Mouse (Mus musculus) embryonic facial prominence, embryonic 15.5 days (tissue): ENCODE results near the gene Zfp36l2. TPM values are rescaled to one million over a fixed set of nuclear protein-coding genes. Genes with fewer than 3 reads are reported as not detected.
A peak's percentile ranks its signal among the peaks of the same experiment; 100 is the strongest.

Experiments
- ATAC-seq: fragments of 200-750 bp; cut with Nextera tagmentation; 2 replicates; pipeline ENCODE4 v1.8.0; 2017; ENCODE audit warnings: low read depth, moderate TSS enrichment; ENCODE audit not compliant: insufficient number of reproducible peaks, low FRiP score, low TSS enrichment
- H3K27ac ChIP-seq: fragments of 300-500 bp; sonication (generic); replicated peaks from 2 replicates; pipeline ENCODE4 v1.5.1; 2015; ENCODE audit warnings: mild to moderate bottlenecking, inconsistent platforms
- H3K27me3 ChIP-seq: fragments of 300-500 bp; sonication (generic); 2 replicates; pipeline ENCODE4 v1.6.1; 2015; ENCODE audit warnings: inconsistent platforms
- H3K36me3 ChIP-seq: fragments of 300-500 bp; sonication (generic); 2 replicates; pipeline ENCODE4 v1.6.1; 2015; ENCODE audit warnings: mild to moderate bottlenecking, inconsistent platforms
- H3K4me1 ChIP-seq: fragments of 300-500 bp; sonication (generic); 2 replicates; pipeline ENCODE4 v1.6.1; 2015; ENCODE audit warnings: inconsistent platforms
- H3K4me2 ChIP-seq: fragments of 300-500 bp; sonication (generic); replicated peaks from 2 replicates; pipeline ENCODE4 v1.6.1; 2015; ENCODE audit warnings: mild to moderate bottlenecking, inconsistent platforms
- H3K4me3 ChIP-seq: fragments of 300-500 bp; sonication (generic); replicated peaks from 2 replicates; pipeline ENCODE4 v1.5.1; 2015; ENCODE audit warnings: mild to moderate bottlenecking, inconsistent platforms
- H3K9ac ChIP-seq: fragments of 300-500 bp; sonication (generic); 2 replicates; pipeline ENCODE4 v1.6.1; 2015; ENCODE audit warnings: inconsistent platforms
- H3K9me3 ChIP-seq: fragments of 300-500 bp; sonication (generic); replicated peaks from 2 replicates; pipeline ENCODE4 v1.6.1; 2016; ENCODE audit warnings: inconsistent platforms
- WGBS: fragments of 180-500 bp; shearing (Covaris S2); methylation state at CpG from one replicate; pipeline ENCODE4 v1.1.7; 2015; 5-methylcytosine and 5-hydroxymethylcytosine counted together
- polyA plus RNA-seq: library from polyadenylated mRNA; unstranded; fragments of >200 nt; fragmentation: Nextera tagmentation; extraction: Ambion mirVana; gene quantifications from 2 replicates; pipeline ENCODE4 v1.2.1, GENCODE M21; 2015

Gene Zfp36l2
- polyA plus RNA-seq, 1 experiment from 2014 or later: 22.8 TPM

GRCm38 (mm10) chr17:84156748-84157742 is 30.7 kb downstream of the Zfp36l2 start:
- no peak overlapping the region for H3K4me3 ChIP-seq
- no peak for ATAC-seq
- no peaks in the 10 kb centered on the region for H3K36me3 ChIP-seq
- H3K4me1 ChIP-seq: peaks cover 16% of the 10 kb centered on the region
- H3K9ac ChIP-seq: no peak overlapping the region
- 0 out of 2 replicates have a peak, but pooled peaks cover 5% of the 10 kb centered on the region for H3K27me3 ChIP-seq
- no peaks in the 10 kb centered on the region for H3K9me3 ChIP-seq
- H3K27ac ChIP-seq: no peak overlapping the region
- no peak overlapping the region for H3K4me2 ChIP-seq
- WGBS: 46% methylated on average over 19 of the region's 19 CpGs

GRCm38 (mm10) chr17:84156227-84156573 is 31.5 kb downstream of the Zfp36l2 start:
- Histone ChIP-seq H3K9ac (no peak overlapping the region), H3K27me3 (0 out of 2 replicates have a peak, but pooled peaks cover 5% of the 10 kb centered on the region), H3K4me1 (peaks cover 8% of the 10 kb centered on the region), H3K4me3 (no peak overlapping the region), H3K9me3 (no peaks in the 10 kb centered on the region), H3K27ac (no peak overlapping the region), H3K4me2 (no peak overlapping the region), H3K36me3 (no peaks in the 10 kb centered on the region)
- ATAC-seq: no peak
- WGBS: 45% methylated on average over 13 of the region's 13 CpGs

- H3K9ac ChIP-seq: no peak overlapping the region
- H3K4me3 ChIP-seq: no peak overlapping the region
- H3K9me3 ChIP-seq: no peaks in the 10 kb centered on the region
- H3K27me3 ChIP-seq: 0 out of 2 replicates have a peak, but pooled peaks cover 5% of the 10 kb centered on the region
- no peaks in the 10 kb centered on the region for H3K36me3 ChIP-seq
- H3K4me2 ChIP-seq: no peak overlapping the region
- 77% methylated on average over 8 of the region's 8 CpGs for WGBS
- H3K27ac ChIP-seq: no peak overlapping the region
- H3K4me1 ChIP-seq: 0 out of 2 replicates have a peak, but pooled peaks cover 5% of the 10 kb centered on the region
- no peak for ATAC-seq
These were observed 32.1 kb downstream of the Zfp36l2 start for GRCm38 (mm10) chr17:84155516-84156226.

GRCm38 (mm10) chr17:84155029-84155338 is 32.8 kb downstream of the Zfp36l2 start:
- H3K4me2 ChIP-seq: no peak overlapping the region
- H3K27me3 ChIP-seq: 0 out of 2 replicates have a peak, but pooled peaks cover 5% of the 10 kb centered on the region
- no peak for ATAC-seq
- no peaks in the 10 kb centered on the region for H3K36me3 ChIP-seq
- H3K9ac ChIP-seq: no peak overlapping the region
- no peaks in the 10 kb centered on the region for H3K9me3 ChIP-seq
- H3K4me1 ChIP-seq: 0 out of 2 replicates have a peak, but pooled peaks cover 10% of the 10 kb centered on the region
- no peak overlapping the region for H3K4me3 ChIP-seq
- 88% methylated on average over 6 of the region's 6 CpGs for WGBS
- no peak overlapping the region for H3K27ac ChIP-seq

- H3K36me3 ChIP-seq: no peaks in the 10 kb centered on the region
- ATAC-seq: no peak
- H3K9ac ChIP-seq: no peak overlapping the region
- peaks cover 15% of the 10 kb centered on the region for H3K4me1 ChIP-seq
- no peak overlapping the region for H3K4me2 ChIP-seq
- 84% methylated on average over 10 of the region's 11 CpGs for WGBS
- no peak overlapping the region for H3K27ac ChIP-seq
- 0 out of 2 replicates have a peak, but pooled peaks cover 5% of the 10 kb centered on the region for H3K27me3 ChIP-seq
- no peak overlapping the region for H3K4me3 ChIP-seq
- no peaks in the 10 kb centered on the region for H3K9me3 ChIP-seq
These were observed 33.3 kb downstream of the Zfp36l2 start for GRCm38 (mm10) chr17:84154302-84155028.

GRCm38 (mm10) chr17:84152976-84153786 is 34.6 kb downstream of the Zfp36l2 start:
- 77% methylated on average over 12 of the region's 12 CpGs for WGBS
- Histone ChIP-seq H3K36me3 (no peaks in the 10 kb centered on the region), H3K9me3 (no peaks in the 10 kb centered on the region), H3K4me1 (peaks cover 28% of the 10 kb centered on the region), H3K27me3 (0 out of 2 replicates have a peak, but pooled peaks cover 5% of the 10 kb centered on the region), H3K27ac (no peak overlapping the region), H3K4me3 (no peak overlapping the region), H3K9ac (no peak overlapping the region), H3K4me2 (no peak overlapping the region)
- ATAC-seq: no peak

- WGBS: 57% methylated on average over 6 of the region's 6 CpGs
- Histone ChIP-seq H3K36me3 (no peaks in the 10 kb centered on the region), H3K4me1 (peaks cover 34% of the 10 kb centered on the region), H3K27me3 (0 out of 2 replicates have a peak, but pooled peaks cover 4% of the 10 kb centered on the region), H3K27ac (no peak overlapping the region), H3K4me2 (no peak overlapping the region), H3K4me3 (no peak overlapping the region), H3K9ac (no peak overlapping the region), H3K9me3 (no peaks in the 10 kb centered on the region)
- ATAC-seq: no peak
These were observed 35.4 kb downstream of the Zfp36l2 start for GRCm38 (mm10) chr17:84152206-84152975.

GRCm38 (mm10) chr17:84151306-84151705 is 36.4 kb downstream of the Zfp36l2 start:
- Histone ChIP-seq H3K4me2 (no peak overlapping the region), H3K27ac (no peak overlapping the region), H3K9me3 (no peaks in the 10 kb centered on the region), H3K9ac (no peak overlapping the region), H3K36me3 (no peaks in the 10 kb centered on the region), H3K4me1 (peaks cover 37% of the 10 kb centered on the region), H3K4me3 (no peak overlapping the region), H3K27me3 (no peaks in the 10 kb centered on the region)
- ATAC-seq: no peak
- 75% methylated on average over 6 of the region's 6 CpGs for WGBS

- ATAC-seq: no peak
- no peak overlapping the region for H3K9ac ChIP-seq
- H3K4me1 ChIP-seq: peaks cover 47% of the 10 kb centered on the region
These were observed 37.5 kb downstream of the Zfp36l2 start for GRCm38 (mm10) chr17:84150291-84150690.

GRCm38 (mm10) chr17:84149566-84149965 is 38.2 kb downstream of the Zfp36l2 start:
- no peak for ATAC-seq
- Histone ChIP-seq H3K36me3 (no peaks in the 10 kb centered on the region), H3K9me3 (no peaks in the 10 kb centered on the region), H3K4me3 (no peak overlapping the region), H3K27ac (peak overlapping the region; percentile 90), H3K9ac (no peak overlapping the region), H3K27me3 (no peaks in the 10 kb centered on the region), H3K4me2 (no peak overlapping the region), H3K4me1 (peaks cover 51% of the 10 kb centered on the region)
- 41% methylated on average over 5 of the region's 5 CpGs for WGBS

More at GRCm38 (mm10) chr17:84150291-84150690, 37.5 kb downstream of the Zfp36l2 start:
- H3K9me3 ChIP-seq: no peaks in the 10 kb centered on the region
- no peak overlapping the region for H3K27ac ChIP-seq
- H3K4me2 ChIP-seq: no peak overlapping the region
- H3K36me3 ChIP-seq: no peaks in the 10 kb centered on the region
- WGBS: 65% methylated on average over 8 of the region's 8 CpGs
- H3K27me3 ChIP-seq: no peaks in the 10 kb centered on the region
- H3K4me3 ChIP-seq: no peak overlapping the region
